Mouse (Mus musculus) heart, adult 11 months (tissue): ENCODE measurements at regions not wholly inside any gene's neighbourhood (a gene's known extent, or its start where the extent isn't known, plus 50 kb on each side); places are given as distances from the start of the nearest gene placed in this dataset.

ENCODE experiments used
- DNase-seq: peaks from one replicate; pipeline ENCODE4 v3.0.0; 2022

- peak; percentile 35 for DNase-seq
Observed at GRCm38 (mm10) chr10:126815730-126816129, 85.4 kb downstream of the Atp23 start.

GRCm38 (mm10) chr10:126814968-126815367 is 86.2 kb downstream of the Atp23 start:
- DNase-seq, result peak; percentile 43

DNA sequence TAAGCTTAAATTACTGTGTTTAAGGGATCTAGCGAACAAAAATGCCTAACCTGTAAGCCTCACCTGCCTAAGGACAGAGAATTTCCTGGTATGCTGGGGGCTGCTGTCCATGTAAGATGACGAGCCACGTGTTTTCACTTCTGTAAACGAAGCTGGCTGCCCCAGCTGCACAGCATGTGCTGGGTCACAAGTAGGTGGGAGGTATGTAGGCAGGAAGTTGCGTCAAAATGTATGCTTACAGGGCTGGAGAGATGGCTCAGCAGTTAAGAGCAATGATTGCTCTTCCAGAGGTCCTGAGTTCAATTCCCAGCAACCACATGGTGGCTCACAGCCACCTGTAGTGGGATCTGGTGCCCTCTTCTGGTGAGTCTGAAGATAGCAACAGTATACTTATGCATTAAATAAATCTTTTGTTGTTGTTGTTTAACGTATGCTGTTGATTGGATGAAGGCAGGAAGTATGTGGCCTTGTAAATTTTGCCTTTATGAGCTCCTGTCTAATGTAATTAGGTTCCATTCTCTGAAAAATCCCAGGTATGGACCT is 88.0 kb downstream of the Atp23 start:
- peak; percentile 45 for DNase-seq

- peak; percentile 89 for DNase-seq
Observed at GRCm38 (mm10) chr10:126812243-126812755, 88.9 kb downstream of the Atp23 start.

DNA sequence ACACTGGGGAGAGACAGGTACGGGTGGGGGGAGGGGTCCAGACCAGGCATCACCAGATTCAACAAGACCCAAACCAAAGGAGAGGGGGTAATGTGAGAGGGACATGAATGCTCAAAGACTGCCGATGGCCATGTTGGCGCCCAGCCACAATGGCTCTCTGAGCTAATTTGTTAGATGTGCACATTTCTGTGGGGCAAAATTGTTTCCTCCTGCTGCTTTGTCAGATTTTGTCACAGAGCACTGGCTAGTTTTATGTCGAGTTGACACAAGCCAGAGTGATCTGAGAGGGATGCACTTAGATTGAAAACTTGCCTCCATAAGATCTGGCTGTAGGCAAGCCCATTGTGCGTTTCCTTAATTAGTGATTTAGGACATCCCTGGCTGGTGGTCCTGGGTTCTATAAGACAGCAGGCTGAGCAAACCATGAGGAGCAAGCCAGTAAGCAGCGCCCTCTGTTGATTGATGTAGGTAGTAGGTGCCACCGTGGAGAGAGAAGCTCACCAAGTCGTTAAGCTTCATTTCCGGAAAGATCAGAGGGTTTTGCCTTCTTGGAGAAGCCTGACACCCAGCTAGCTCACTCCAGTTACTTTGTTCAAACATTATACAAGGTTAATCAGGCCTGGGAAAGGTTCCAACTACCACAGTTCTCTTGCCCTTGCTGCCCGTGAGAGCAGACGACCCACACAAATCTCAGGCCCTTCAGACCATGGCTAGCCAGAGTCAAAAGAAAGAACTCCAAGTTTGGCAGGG is 90.6 kb downstream of the Atp23 start:
- peak; percentile 67 for DNase-seq

GRCm38 (mm10) chr10:126809587-126809986 is 91.6 kb downstream of the Atp23 start:
- DNase-seq, result peak; percentile 82

DNA sequence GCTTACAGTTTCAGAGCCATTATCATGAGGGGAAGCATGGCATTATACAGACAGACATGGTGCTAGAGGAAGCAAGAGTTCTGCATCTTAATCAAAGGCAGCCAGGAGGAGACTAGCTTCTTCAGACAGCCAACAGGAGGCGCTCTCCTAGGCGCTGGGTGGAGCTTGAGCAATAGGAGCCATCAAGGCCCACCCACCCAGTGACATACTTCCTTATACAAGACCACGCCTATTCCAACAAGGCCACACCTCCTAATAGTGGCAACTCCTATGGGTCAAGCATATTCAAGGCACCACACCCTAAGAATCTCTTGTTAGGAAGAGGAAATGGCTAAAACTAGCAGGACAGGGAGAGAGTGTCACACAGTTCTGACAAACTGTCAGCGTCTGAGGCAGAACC is 94.3 kb downstream of the Atp23 start:
- DNase-seq, result peak; percentile 18

DNA sequence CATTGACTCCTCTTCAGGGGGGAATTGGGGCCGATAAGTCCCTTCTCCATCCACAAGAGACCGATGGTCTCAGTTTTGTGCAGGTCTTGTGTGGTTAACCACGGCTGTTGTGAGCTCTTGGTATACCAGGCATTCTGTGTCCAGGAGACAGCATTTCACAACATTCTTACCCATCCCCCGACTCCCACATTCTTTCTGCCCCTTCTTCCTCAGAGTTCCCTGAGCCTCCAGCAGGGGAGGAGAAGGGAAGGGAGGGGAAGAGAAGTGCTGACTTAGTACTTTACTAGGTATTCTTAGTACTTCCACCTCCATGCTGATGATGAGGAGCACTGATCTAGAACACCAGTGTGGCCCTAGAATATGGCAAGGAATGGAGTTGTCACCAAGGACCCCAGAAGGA is 98.4 kb downstream of the Atp23 start:
- peak; percentile 62 for DNase-seq

GRCm38 (mm10) chr10:126799393-126799792 is 101.8 kb downstream of the Atp23 start:
- peak; percentile 69 for DNase-seq

GRCm38 (mm10) chr10:126793136-126793535 is 108.0 kb downstream of the Atp23 start:
- peak; percentile 63 for DNase-seq

DNA sequence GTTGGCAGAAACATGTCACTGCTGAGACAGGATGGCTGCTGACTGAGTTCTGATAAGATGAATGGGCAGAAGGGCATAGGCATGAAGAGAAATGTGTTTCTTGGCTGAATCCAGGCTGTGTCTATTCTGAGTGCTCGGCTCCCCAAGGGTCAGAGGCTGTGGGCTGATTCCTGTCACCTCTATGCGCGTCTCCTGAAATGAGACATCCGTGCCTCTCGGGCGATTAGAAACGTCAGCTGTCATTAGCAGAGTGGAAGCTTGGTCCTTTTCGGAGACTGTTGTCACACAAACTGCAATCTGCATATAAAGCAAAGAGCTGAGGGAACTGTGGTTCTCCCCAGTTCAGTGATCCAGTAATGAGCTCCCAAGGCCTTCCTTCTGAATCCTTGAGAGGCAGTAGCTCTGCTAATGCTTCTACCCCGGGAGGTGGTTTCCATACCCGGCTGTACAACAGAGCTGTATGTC is 108.8 kb downstream of the Atp23 start:
- DNase-seq, result peak; percentile 64

GRCm38 (mm10) chr10:126788277-126788676 is 112.9 kb downstream of the Atp23 start:
- DNase-seq, result peak; percentile 48

GRCm38 (mm10) chr10:126783161-126783560 is 118.0 kb downstream of the Atp23 start:
- DNase-seq, result peak; percentile 51

- DNase-seq, result peak; percentile 23
Observed at GRCm38 (mm10) chr10:126776603-126777002, 124.6 kb downstream of the Atp23 start.

DNA sequence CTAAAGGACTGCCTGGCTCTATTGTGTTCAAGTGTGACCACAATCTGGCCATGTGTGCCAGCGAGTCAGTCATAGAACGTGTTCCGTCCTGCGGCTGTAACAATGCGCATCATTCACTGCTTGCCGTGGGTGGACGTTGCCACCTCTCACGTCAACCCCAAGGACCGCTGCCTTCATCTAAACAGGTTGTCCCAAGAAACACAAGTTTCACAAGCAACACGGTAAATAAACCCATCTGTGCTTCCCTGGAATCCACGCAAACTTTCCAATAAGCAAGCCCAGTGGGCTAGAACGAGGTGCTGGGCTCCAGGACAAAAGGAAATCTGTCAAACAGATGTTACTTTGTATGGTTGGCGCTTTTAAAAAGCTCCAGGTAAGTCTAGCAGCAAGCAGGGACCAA is 125.2 kb downstream of the Atp23 start:
- DNase-seq, result peak; percentile 58

DNA sequence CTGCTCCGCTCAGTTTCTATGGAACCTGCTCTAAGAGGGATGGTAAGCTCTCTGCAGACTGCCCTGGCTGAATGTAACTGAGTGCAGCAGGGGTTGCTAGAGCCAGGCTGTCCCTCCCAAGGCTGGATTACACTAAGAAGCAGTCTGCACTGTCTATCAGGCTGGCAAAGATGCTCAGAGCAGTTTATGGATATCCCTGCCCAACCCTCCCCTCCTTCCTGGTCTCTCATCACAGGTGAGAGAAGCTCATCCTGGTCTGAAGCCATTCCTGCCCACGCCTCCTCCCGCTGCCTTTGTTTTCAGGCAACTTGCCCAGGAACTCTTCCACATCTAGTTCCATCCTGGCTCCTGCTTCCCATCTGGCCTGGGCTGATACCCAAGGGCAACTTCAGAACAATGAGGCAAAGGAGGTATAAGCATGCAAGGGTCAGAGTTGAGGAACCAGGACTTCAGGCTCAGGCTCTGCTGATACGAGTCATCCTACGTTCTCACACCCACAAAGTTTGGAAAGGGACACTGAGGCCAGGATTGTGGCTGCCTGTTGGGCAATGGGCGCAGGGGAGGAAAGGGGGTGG is 130.6 kb downstream of the Atp23 start:
- DNase-seq, result peak; percentile 66

DNA sequence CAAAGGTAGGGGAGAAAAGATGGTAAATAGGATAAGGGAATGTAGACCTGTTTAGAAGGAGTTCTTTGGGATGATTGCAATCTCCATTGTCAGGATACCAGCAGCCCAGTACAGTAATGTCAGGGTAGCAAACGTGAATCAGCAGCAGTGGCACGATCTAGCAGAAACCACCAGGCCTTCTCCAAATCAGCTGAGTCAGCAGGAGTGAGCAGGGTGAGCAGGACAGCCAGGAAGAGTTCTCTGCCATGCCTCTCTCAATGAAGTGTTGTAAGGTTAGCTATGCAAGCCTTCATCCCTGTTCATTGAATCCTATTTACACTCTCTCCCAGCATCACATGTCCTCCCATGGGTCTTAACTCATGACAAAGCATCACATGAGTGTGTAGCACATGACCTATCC is 135.5 kb downstream of the Atp23 start:
- DNase-seq, result peak; percentile 46

DNA sequence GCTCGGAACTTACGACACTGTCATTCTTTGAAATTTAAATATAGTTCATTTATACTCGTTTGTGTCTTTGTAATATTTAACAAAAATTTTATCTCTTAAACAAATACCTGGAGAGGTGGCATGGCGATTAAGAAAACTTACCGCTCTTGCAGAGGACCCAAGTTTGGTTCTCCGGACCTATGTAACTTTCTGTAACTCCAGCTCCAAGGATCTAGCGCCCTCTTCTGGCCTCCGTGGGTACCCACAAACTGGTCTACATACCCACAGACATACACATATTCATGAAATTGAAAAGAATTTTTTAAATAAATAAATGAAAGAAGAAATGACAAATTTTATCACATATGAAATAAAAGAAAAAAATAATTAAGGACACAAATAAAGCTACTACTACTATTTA is 136.4 kb downstream of the Atp23 start:
- peak; percentile 43 for DNase-seq

GRCm38 (mm10) chr10:126763976-126764375 is 137.2 kb downstream of the Atp23 start:
- DNase-seq, result peak; percentile 40

DNA sequence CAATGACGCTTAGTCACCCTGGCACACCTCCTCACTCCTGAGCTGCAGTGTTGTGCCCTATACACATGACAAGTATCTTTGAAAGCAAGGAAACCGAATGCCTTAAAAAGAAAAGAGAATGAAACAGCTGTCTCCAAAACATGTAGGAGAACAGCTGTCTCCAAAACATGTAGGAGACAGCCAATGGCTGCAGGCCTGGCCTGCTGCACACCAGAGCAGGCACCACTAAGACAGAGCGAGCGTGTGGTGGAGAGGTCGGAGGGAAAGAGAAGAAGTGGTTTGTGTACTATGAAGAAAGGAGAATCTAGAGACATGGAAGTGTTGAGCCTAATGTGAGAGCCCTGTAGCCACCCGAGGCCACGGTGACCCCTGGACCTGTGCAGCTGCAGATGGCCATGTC is 142.5 kb downstream of the Atp23 start:
- DNase-seq, result no peak

- DNase-seq, result no peak
Observed at GRCm38 (mm10) chr10:126753201-126753600, 148.0 kb downstream of the Atp23 start.

- DNase-seq, result no peak
Observed at GRCm38 (mm10) chr10:126752699-126753098, 148.5 kb downstream of the Atp23 start.

DNA sequence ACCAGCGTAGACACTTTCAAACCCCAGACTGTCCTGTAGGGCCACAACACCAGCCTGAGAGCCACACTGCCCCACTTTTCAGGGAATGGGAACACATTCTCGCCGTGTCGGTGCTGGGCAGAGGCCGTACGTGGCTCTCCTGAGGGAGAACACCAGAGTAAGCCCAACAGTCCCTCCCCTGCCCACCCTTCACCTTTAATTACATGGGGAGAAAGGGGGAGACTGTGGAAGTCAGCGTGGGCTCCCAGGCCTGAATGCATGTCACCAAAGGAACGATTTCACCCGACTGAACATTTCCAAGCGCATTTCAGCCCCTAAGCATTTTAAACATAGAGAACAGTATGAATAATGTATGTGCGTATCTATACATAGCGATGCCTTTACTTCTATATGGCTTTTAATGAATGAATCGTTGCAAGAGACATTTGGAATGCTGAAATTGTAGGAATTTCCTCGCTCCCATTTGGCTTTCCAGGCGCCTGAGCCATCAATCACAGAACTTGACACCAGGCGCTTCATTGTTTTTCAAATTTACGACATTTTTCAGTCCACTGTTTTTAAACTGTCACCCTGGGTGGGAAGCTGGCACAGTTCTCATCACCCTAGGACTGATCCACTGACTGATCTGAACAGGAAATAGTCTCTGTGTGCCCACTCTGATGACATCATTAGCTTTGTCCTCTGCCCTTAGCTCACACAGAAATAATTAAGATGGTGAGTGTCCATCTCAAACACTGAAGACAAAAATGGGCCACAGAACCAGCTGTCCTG is 152.3 kb downstream of the Atp23 start:
- DNase-seq, result no peak
